Mouse (Mus musculus): ENCODE results near the gene Gm42878.

- no peak for TF ChIP-seq EP300 (IDR thresholded peaks at IDR 0.05; ENCODE audit: low read depth)
- no peak for TF ChIP-seq CTCF (IDR thresholded peaks at IDR 0.05; ENCODE audit: low read depth)
Measured at GRCm38 (mm10) chr5:121562436-121562835, 17.2 kb upstream of the Gm42878 start.

Data from liver, embryonic 14.5 days (tissue).